Mouse (Mus musculus) lung, postnatal 0 days (tissue): ENCODE data around the gene Pdzrn4.

Experiments used
- CTCF ChIP-seq: IDR thresholded peaks from 2 replicates; pipeline ENCODE4 v1.5.1; 2016; ENCODE audit warnings: antibody characterized with exemption, mild to moderate bottlenecking
- EP300 ChIP-seq: IDR thresholded peaks from 2 replicates; pipeline ENCODE4 v1.6.1; 2016; ENCODE audit warnings: antibody characterized with exemption, mild to moderate bottlenecking, control low read depth

DNA sequence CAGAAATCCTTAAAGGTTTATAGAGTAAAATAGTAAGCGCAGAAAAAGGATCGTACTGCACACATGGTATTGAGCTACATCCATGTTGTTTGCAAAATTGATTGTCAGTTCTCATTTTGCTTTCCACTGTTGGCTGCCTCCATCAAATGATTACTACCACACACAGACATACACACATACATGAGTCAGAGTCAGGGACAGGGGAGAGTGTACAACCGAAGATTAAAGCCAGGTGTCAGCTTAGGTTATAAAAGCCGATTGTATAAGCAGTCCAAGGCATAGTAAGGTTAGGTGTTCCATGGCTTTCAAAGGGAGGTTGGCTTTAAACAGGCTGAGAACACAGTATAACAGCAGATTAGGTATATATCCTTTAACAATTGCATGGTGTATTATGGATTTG lies 343.2 kb downstream of the Pdzrn4 start:
- TF ChIP-seq CTCF (no peak), EP300 (no peak)
